Mouse (Mus musculus): ENCODE data around the gene Lgr4. TPM values are rescaled to one million over a fixed set of nuclear protein-coding genes. Genes with fewer than 3 reads are reported as not detected.

Gene Lgr4
- total RNA-seq, 1 experiment = 68.9 TPM

DNA sequence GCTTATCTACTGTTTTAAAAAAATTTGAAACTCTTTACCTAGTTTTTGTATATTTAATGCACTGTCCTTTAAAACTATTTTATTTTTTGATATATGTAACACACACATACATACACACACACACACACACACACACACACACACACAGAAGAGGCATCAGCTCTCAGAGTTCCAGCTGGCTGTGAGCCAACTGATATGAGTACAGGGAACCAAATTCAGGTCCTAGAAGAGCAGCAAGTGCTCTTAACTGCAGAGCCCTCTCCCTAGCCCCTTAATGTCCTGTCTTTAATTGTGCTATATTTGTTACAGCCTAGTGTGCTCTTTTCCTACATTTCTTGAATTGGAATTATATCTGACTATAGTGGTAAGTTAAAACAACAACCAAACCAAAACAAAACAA is 61.8 kb downstream of the Lgr4 start:
- H3K9ac ChIP-seq (ENCODE audit: insufficient read depth, low read depth, low read length, poor library complexity, severe bottlenecking) = no peak overlapping the region
- H3K27ac ChIP-seq (ENCODE audit: insufficient read depth, low read depth, low read length, poor library complexity, severe bottlenecking) = no peak overlapping the region
- H3K36me3 ChIP-seq (ENCODE audit: control insufficient read depth, insufficient read depth, low read length, poor library complexity, severe bottlenecking) = peaks cover 12% of the 10 kb centered on the region
- no peak overlapping the region for H3K4me3 ChIP-seq (ENCODE audit: insufficient read depth in 1 of 2, low read depth in 1 of 2, low read length in 2 of 2, poor library complexity in 1 of 2, severe bottlenecking in 1 of 2)
- no peak for DNase-seq (ENCODE audit: low read depth, low spot score)
- peaks cover 0 to 4% of the 10 kb centered on the region in 2 experiments; a peak in 1 of 4 replicates for H3K4me1 ChIP-seq (ENCODE audit: control insufficient read depth in 2 of 2, insufficient read depth in 2 of 2, low read length in 2 of 2, poor library complexity in 1 of 2)
- in situ Hi-C loops (cut with MboI; ENCODE audit: low sequenced_read_pairs in 2 of 2, unreplicated experiment in 2 of 2) = no loop called here
- H3K9me3 ChIP-seq (ENCODE audit: control insufficient read depth, insufficient read depth, low read depth, low read length) = no peaks in the 10 kb centered on the region
- no peak for TF ChIP-seq MAFK (IDR thresholded peaks at IDR 0.05; ENCODE audit: insufficient read depth, low read depth, low read length)
- TF ChIP-seq HCFC1 (IDR thresholded peaks at IDR 0.05; ENCODE audit: borderline replicate concordance, insufficient read depth, low read length) = no peak
- no peak for TF ChIP-seq CHD2 (IDR thresholded peaks at IDR 0.05; ENCODE audit: low read depth, low read length)
- no peak for TF ChIP-seq ZC3H11A (IDR thresholded peaks at IDR 0.05; ENCODE audit: borderline replicate concordance, low read depth, low read length)
- no peak for TF ChIP-seq ZNF384 (IDR thresholded peaks at IDR 0.05; ENCODE audit: low read depth, low read length)

DNA sequence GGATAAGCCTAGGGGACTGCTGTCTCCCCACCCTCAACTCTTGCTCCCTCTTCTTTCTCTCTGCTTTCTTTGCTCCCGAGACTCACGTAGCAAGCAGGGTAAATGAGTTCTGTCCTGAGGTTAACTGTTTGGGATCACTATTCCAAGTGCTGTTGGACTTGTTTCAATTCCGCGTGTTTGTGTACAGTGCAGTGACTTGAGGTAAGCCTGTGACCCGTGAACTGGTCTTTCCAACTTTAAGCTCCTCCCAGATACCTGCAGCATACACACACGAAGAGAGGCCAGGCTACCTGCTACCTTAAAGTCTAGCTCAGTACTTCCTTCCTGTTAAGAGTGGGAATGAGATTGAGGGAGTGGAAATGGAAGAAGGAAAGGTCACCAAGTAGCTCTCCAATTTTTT is 66.0 kb downstream of the Lgr4 start:
- Histone ChIP-seq H3K27ac (ENCODE audit: insufficient read depth, low read depth, low read length, poor library complexity, severe bottlenecking) (no peak overlapping the region), H3K4me3 (ENCODE audit: insufficient read depth in 1 of 2, low read depth in 1 of 2, low read length in 2 of 2, poor library complexity in 1 of 2, severe bottlenecking in 1 of 2) (no peak overlapping the region), H3K9ac (ENCODE audit: insufficient read depth, low read depth, low read length, poor library complexity, severe bottlenecking) (no peak overlapping the region), H3K9me3 (ENCODE audit: control insufficient read depth, insufficient read depth, low read depth, low read length) (no peaks in the 10 kb centered on the region), H3K36me3 (ENCODE audit: control insufficient read depth, insufficient read depth, low read length, poor library complexity, severe bottlenecking) (peaks cover 16% of the 10 kb centered on the region), H3K4me1 (ENCODE audit: control insufficient read depth in 2 of 2, insufficient read depth in 2 of 2, low read length in 2 of 2, poor library complexity in 1 of 2) (peaks cover 0 to 9% of the 10 kb centered on the region in 2 experiments; a peak in 1 of 4 replicates)
- TF ChIP-seq ZNF384 (IDR thresholded peaks at IDR 0.05; ENCODE audit: low read depth, low read length) (no peak), MAFK (IDR thresholded peaks at IDR 0.05; ENCODE audit: insufficient read depth, low read depth, low read length) (no peak), HCFC1 (IDR thresholded peaks at IDR 0.05; ENCODE audit: borderline replicate concordance, insufficient read depth, low read length) (no peak), ZC3H11A (IDR thresholded peaks at IDR 0.05; ENCODE audit: borderline replicate concordance, low read depth, low read length) (no peak)
- no peak for DNase-seq (ENCODE audit: low read depth, low spot score)
- in situ Hi-C loops (cut with MboI; ENCODE audit: low sequenced_read_pairs in 2 of 2, unreplicated experiment in 2 of 2) = no loop called here

DNA sequence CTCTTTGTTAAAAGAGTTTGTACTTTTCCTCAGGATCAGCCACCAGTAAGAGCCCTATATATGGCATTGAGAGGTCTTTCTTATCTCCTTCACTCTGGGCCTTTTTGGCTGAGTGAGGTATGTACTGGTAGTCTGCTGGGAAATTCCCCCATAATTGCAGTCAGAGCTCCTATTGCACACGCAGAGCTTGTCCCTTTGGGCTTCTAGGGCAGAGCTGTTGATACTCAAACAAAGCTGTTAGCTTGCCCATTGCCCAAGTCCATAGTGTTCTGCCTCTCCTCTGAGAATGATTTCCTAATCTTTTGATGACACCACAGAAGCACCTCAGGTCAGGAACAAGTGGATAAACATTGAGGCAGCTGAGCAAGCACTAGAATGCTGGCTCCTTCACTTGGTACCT is 67.5 kb downstream of the Lgr4 start:
- H3K27ac ChIP-seq (ENCODE audit: insufficient read depth, low read depth, low read length, poor library complexity, severe bottlenecking) = no peak overlapping the region

DNA sequence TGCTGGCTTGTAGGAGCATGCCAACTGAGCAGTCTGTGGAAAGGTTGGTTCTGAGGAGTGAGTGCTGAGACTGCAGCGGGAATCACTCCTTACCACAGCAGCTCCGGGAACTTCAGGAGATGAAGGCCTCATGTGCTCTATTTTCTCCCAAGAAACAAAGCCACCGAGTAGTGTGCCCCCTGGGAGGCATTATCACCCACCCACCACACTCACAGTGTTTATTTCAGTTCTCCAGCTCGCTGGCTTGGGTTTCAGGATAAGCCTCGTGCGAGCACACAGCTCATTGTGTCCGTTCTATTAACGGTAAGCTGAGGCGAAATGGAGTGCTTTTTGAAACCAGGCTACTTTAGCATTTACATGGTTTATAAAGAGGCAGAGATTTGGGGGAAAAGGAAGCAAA is 68.1 kb downstream of the Lgr4 start:
- H3K27ac ChIP-seq (ENCODE audit: insufficient read depth, low read depth, low read length, poor library complexity, severe bottlenecking) = no peak overlapping the region
- no peaks in the 10 kb centered on the region for H3K9me3 ChIP-seq (ENCODE audit: control insufficient read depth, insufficient read depth, low read depth, low read length)
- in situ Hi-C loops (cut with MboI; ENCODE audit: low sequenced_read_pairs in 2 of 2, unreplicated experiment in 2 of 2) = no loop called here
- peaks cover 0 to 12% of the 10 kb centered on the region in 2 experiments; a peak in 1 of 4 replicates for H3K4me1 ChIP-seq (ENCODE audit: control insufficient read depth in 2 of 2, insufficient read depth in 2 of 2, low read length in 2 of 2, poor library complexity in 1 of 2)
- no peak overlapping the region for H3K4me3 ChIP-seq (ENCODE audit: insufficient read depth in 1 of 2, low read depth in 1 of 2, low read length in 2 of 2, poor library complexity in 1 of 2, severe bottlenecking in 1 of 2)
- no peak for TF ChIP-seq ZC3H11A (IDR thresholded peaks at IDR 0.05; ENCODE audit: borderline replicate concordance, low read depth, low read length)
- no peak for TF ChIP-seq HCFC1 (IDR thresholded peaks at IDR 0.05; ENCODE audit: borderline replicate concordance, insufficient read depth, low read length)
- no peak for TF ChIP-seq MAFK (IDR thresholded peaks at IDR 0.05; ENCODE audit: insufficient read depth, low read depth, low read length)
- no peak for TF ChIP-seq CHD2 (IDR thresholded peaks at IDR 0.05; ENCODE audit: low read depth, low read length)
- no peak for TF ChIP-seq ZNF384 (IDR thresholded peaks at IDR 0.05; ENCODE audit: low read depth, low read length)
- no peak for DNase-seq (ENCODE audit: low read depth, low spot score)
- no peak overlapping the region for H3K9ac ChIP-seq (ENCODE audit: insufficient read depth, low read depth, low read length, poor library complexity, severe bottlenecking)
- peaks cover 12% of the 10 kb centered on the region for H3K36me3 ChIP-seq (ENCODE audit: control insufficient read depth, insufficient read depth, low read length, poor library complexity, severe bottlenecking)

More for the DNA sequence above, 67.5 kb downstream of the Lgr4 start:
- H3K4me1 ChIP-seq (ENCODE audit: control insufficient read depth in 2 of 2, insufficient read depth in 2 of 2, low read length in 2 of 2, poor library complexity in 1 of 2) = peaks cover 0 to 10% of the 10 kb centered on the region in 2 experiments; a peak in 1 of 4 replicates
- H3K9me3 ChIP-seq (ENCODE audit: control insufficient read depth, insufficient read depth, low read depth, low read length) = no peaks in the 10 kb centered on the region
- H3K9ac ChIP-seq (ENCODE audit: insufficient read depth, low read depth, low read length, poor library complexity, severe bottlenecking) = no peak overlapping the region
- TF ChIP-seq ZC3H11A (IDR thresholded peaks at IDR 0.05; ENCODE audit: borderline replicate concordance, low read depth, low read length) = no peak
- no peak for TF ChIP-seq CHD2 (IDR thresholded peaks at IDR 0.05; ENCODE audit: low read depth, low read length)
- TF ChIP-seq ZNF384 (IDR thresholded peaks at IDR 0.05; ENCODE audit: low read depth, low read length) = no peak
- TF ChIP-seq HCFC1 (IDR thresholded peaks at IDR 0.05; ENCODE audit: borderline replicate concordance, insufficient read depth, low read length) = no peak
- no peak for TF ChIP-seq MAFK (IDR thresholded peaks at IDR 0.05; ENCODE audit: insufficient read depth, low read depth, low read length)
- DNase-seq (ENCODE audit: low read depth, low spot score) = no peak
- H3K36me3 ChIP-seq (ENCODE audit: control insufficient read depth, insufficient read depth, low read length, poor library complexity, severe bottlenecking) = peaks cover 16% of the 10 kb centered on the region
- no peak overlapping the region for H3K4me3 ChIP-seq (ENCODE audit: insufficient read depth in 1 of 2, low read depth in 1 of 2, low read length in 2 of 2, poor library complexity in 1 of 2, severe bottlenecking in 1 of 2)
- in situ Hi-C loops (cut with MboI; ENCODE audit: low sequenced_read_pairs in 2 of 2, unreplicated experiment in 2 of 2) = no loop called here
